Mouse (Mus musculus) stomach, embryonic 16.5 days (tissue): ENCODE data around the gene Rem2. TPM values are rescaled to one million over a fixed set of nuclear protein-coding genes. Genes with fewer than 3 reads are reported as not detected.

Experiments
- ATAC-seq: fragments of 200-750 bp; cut with Nextera tagmentation; 2 replicates; pipeline ENCODE4 v1.8.0; 2017; ENCODE audit warnings: moderate number of reproducible peaks, moderate TSS enrichment; ENCODE audit not compliant: insufficient read depth, low FRiP score
- H3K27ac ChIP-seq: fragments of 300-500 bp; sonication (generic); 2 replicates; pipeline ENCODE4 v1.5.1; 2014; ENCODE audit warnings: low read length
- H3K27me3 ChIP-seq: fragments of 300-500 bp; sonication (generic); 2 replicates; pipeline ENCODE4 v1.6.1; 2014; ENCODE audit warnings: low read length, control low read depth, mixed read lengths; ENCODE audit not compliant: control insufficient read depth, insufficient read depth
- H3K36me3 ChIP-seq: fragments of 300-500 bp; sonication (generic); 2 replicates; pipeline ENCODE4 v1.6.1; 2014; ENCODE audit warnings: low read length; ENCODE audit not compliant: control insufficient read depth, insufficient read depth
- H3K4me1 ChIP-seq: fragments of 300-500 bp; sonication (generic); 2 replicates; pipeline ENCODE4 v1.6.1; 2014; ENCODE audit warnings: low read length, control low read depth, mixed read lengths; ENCODE audit not compliant: control insufficient read depth, insufficient read depth
- H3K4me2 ChIP-seq: fragments of 300-500 bp; sonication (generic); 2 replicates; pipeline ENCODE4 v1.6.1; 2014; ENCODE audit warnings: low read depth, low read length, mixed read lengths
- H3K4me3 ChIP-seq: fragments of 300-500 bp; sonication (generic); replicated peaks from 2 replicates; pipeline ENCODE4 v1.5.1; 2014; ENCODE audit warnings: mild to moderate bottlenecking, low read length
- H3K9ac ChIP-seq: fragments of 300-500 bp; sonication (generic); 2 replicates; pipeline ENCODE4 v1.6.1; 2014; ENCODE audit warnings: low read length
- H3K9me3 ChIP-seq: fragments of 300-500 bp; sonication (generic); replicated peaks from 2 replicates; pipeline ENCODE4 v1.6.1; 2016; ENCODE audit warnings: low read length, control low read depth; ENCODE audit not compliant: control insufficient read depth
- WGBS: fragments of 180-500 bp; shearing (Covaris S2); extraction: QIAGEN DNeasy Blood & Tissue Kit; methylation state at CpG from one replicate; pipeline ENCODE4 v1.1.7; 2014; 5-methylcytosine and 5-hydroxymethylcytosine counted together
- polyA plus RNA-seq: library from polyadenylated mRNA; unstranded; fragments of >200 nt; fragmentation: Nextera tagmentation; extraction: Ambion mirVana; gene quantifications from 2 replicates; pipeline ENCODE4 v1.2.1, GENCODE M21; 2015

Gene Rem2
- polyA plus RNA-seq, 1 experiment from 2014 or later = 1.5 TPM

DNA sequence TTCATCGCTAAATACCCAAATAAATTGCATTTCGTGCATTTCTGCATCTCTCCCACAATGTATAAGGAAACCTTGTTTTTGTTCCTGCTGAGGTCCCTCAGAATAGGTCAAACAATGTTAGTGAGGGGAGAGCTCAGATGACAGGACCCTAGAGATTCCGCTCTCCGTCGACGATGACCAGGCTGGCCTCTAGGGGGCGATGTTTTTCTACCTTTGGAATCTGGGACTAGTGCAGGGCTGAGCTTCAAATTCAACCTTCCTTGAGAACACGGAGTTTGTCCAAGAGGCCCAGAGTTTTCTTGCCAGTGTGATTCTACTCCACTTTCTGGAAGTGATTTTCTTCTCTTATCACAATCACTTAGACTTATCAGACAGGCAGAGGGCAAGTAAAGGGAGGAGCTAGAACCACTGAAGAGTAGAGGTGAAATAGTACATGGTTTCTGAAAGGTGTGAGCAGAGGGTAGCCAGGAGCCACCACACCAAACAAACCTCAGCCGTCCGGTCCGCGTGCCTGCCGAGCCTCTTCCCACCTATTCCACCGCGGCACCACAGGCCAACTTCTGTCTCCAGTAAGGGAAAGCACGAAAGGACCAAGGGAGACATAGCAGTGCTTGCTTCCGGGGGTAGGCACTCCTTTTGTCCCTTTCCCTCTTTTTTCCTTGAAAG, 52.7 kb downstream of the Rem2 start:
- Histone ChIP-seq H3K4me3 (no peak overlapping the region), H3K4me2 (no peak overlapping the region), H3K27ac (no peak overlapping the region), H3K27me3 (no peaks in the 10 kb centered on the region), H3K36me3 (no peaks in the 10 kb centered on the region), H3K9me3 (no peaks in the 10 kb centered on the region), H3K4me1 (peaks cover 11% of the 10 kb centered on the region), H3K9ac (0 out of 2 replicates have a peak overlapping the region, but pooled peaks have one; percentile 2)
- 11% methylated on average over 17 of the region's 17 CpGs for WGBS
- ATAC-seq = peak; percentile 84; the same call in 1 of the 2 replicates

Other genes starting within 250 kb of the Rem2 start
- gene Dad1, start 222.0 kb upstream of the Rem2 start, polyA plus RNA-seq = 391 and 448 TPM in 2 replicates
- gene Abhd4, start 221.9 kb upstream of the Rem2 start, polyA plus RNA-seq = 51.7 and 57.0 TPM in 2 replicates
- gene Olfr49, start 191.2 kb upstream of the Rem2 start, polyA plus RNA-seq = not detected in 2 replicates
- gene Oxa1l, start 115.3 kb upstream of the Rem2 start, polyA plus RNA-seq = 33.7 and 35.6 TPM in 2 replicates
- gene Slc7a7, start 58.3 kb upstream of the Rem2 start, polyA plus RNA-seq = 19.0 and 23.0 TPM in 2 replicates
- 206 and 264 TPM in 2 replicates for gene Mrpl52, start 49.2 kb upstream of the Rem2 start, polyA plus RNA-seq
- 120 and 126 TPM in 2 replicates for gene Mmp14, start 44.5 kb upstream of the Rem2 start, polyA plus RNA-seq
- 39.6 and 40.3 TPM in 2 replicates for gene Lrp10, start 12.0 kb upstream of the Rem2 start, polyA plus RNA-seq
- 66.5 and 71.1 TPM in 2 replicates for gene Prmt5, start 41.4 kb downstream of the Rem2 start, polyA plus RNA-seq
- gene Haus4, start 78.5 kb downstream of the Rem2 start, polyA plus RNA-seq = 39.0 and 44.4 TPM in 2 replicates
- gene Ajuba, start 101.5 kb downstream of the Rem2 start, polyA plus RNA-seq = 19.5 and 20.6 TPM in 2 replicates
- 8.2 and 9.0 TPM in 2 replicates for gene 4931414P19Rik, start 129.9 kb downstream of the Rem2 start, polyA plus RNA-seq
- gene Psmb5, start 141.9 kb downstream of the Rem2 start, polyA plus RNA-seq = 346 and 368 TPM in 2 replicates
- not detected in 2 replicates for gene Psmb11, start 145.3 kb downstream of the Rem2 start, polyA plus RNA-seq
- gene Gm17606, start 164.9 kb downstream of the Rem2 start, polyA plus RNA-seq = not detected in 2 replicates
- gene Cdh24, start 165.3 kb downstream of the Rem2 start, polyA plus RNA-seq = 1.6 and 2.2 TPM in 2 replicates
- 68.3 and 76.6 TPM in 2 replicates for gene 1700123O20Rik, start 210.1 kb downstream of the Rem2 start, polyA plus RNA-seq
- gene Acin1, start 210.8 kb downstream of the Rem2 start, polyA plus RNA-seq = 89.1 and 101 TPM in 2 replicates
- 0.15 and 0.19 TPM in 2 replicates for gene Gm29776, start 222.7 kb downstream of the Rem2 start, polyA plus RNA-seq
- gene Cebpe, start 236.1 kb downstream of the Rem2 start, polyA plus RNA-seq = 0.88 and 1.2 TPM in 2 replicates